Mouse (Mus musculus) bone marrow macrophage, adult 2 months (primary cell): ENCODE data around the gene Anxa4.

ENCODE experiments used
- CTCF ChIP-seq: IDR thresholded peaks from 2 replicates; pipeline ENCODE4 v1.5.1; 2012; ENCODE audit warnings: low read depth, mild to moderate bottlenecking, low read length, moderate library complexity
- POLR2A ChIP-seq: IDR thresholded peaks from 2 replicates; pipeline ENCODE4 v1.6.1; 2012; ENCODE audit warnings: mild to moderate bottlenecking, low read depth, low read length, borderline replicate concordance

DNA sequence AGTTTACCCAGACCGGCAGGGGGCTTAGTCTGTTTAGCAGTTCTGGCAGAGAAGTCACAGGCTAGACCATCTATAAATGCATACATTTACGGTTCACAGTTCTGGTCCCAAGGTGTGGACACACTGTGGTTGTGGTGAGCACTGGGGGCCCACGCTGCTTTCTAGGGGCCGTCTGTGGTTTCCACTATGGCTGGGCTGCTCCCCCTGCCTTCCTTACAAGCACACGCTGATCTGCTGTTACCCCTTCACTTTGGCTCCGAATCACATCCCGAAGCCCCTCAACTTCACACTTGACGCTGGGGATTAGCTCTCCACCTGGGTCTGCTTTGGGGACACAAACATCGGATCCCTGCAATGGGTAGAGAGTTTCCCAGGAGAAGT lies 29.7 kb upstream of the Anxa4 start:
- TF ChIP-seq POLR2A (no peak), CTCF (no peak)
